Mouse (Mus musculus) left cerebral cortex, adult 8-10 months (tissue): ENCODE results near the gene Mmgt2. TPM values are rescaled to one million over a fixed set of nuclear protein-coding genes. Genes with fewer than 3 reads are reported as not detected.

Experiments
- DNase-seq, 2 experiments: peaks; one replicate each; pipeline ENCODE4 v3.0.0; 2022; ENCODE audit warnings: low spot score in 2 of 2
- total RNA-seq, 4 experiments: library from RNA; stranded (reverse); gene quantifications; 2 replicates each; pipeline ENCODE4 v1.2.4; 2022

The Mmgt2 gene
- total RNA-seq, 4 experiments from 2014 or later: 21.5 to 34.3 (median 25.6) TPM

- DNase-seq: no peak
These were observed 52.8 kb downstream of the Mmgt2 start for GRCm38 (mm10) chr11:62701218-62701617.

- no peak for DNase-seq
These were observed 57.7 kb downstream of the Mmgt2 start for GRCm38 (mm10) chr11:62706141-62706540.

GRCm38 (mm10) chr11:62708252-62708651, 59.8 kb downstream of the Mmgt2 start:
- no peak for DNase-seq

- no peak for DNase-seq
These were observed 62.2 kb downstream of the Mmgt2 start for GRCm38 (mm10) chr11:62710657-62711056.

Other genes with a start within 250 kb of the Mmgt2 start
- 1 to 10 TPM; 4.7 to 6.6 (median 5.9) TPM for gene Pigl, start 190.2 kb upstream of the Mmgt2 start, total RNA-seq
- gene Ncor1, start 190.1 kb upstream of the Mmgt2 start, total RNA-seq: 100 to 1,000 TPM; 238 to 310 (median 267) TPM
- gene Cenpv, start 109.4 kb upstream of the Mmgt2 start, total RNA-seq: 10 to 100 TPM; 29.2 to 35.6 (median 31.8) TPM
- gene Ubb, start 97.5 kb upstream of the Mmgt2 start, total RNA-seq: 1,000 to 10,000 TPM; 1,765 to 1,972 (median 1,844) TPM
- gene Trpv2, start 74.2 kb upstream of the Mmgt2 start, total RNA-seq: 10 to 100 TPM; 17.9 to 20.2 (median 19.3) TPM
- 10 to 100 TPM; 18.8 to 21.2 (median 19.8) TPM for gene Lrrc75a, start 141 bp upstream of the Mmgt2 start, total RNA-seq
- gene Zfp287, start 83.2 kb downstream of the Mmgt2 start, total RNA-seq: 10 to 100 TPM; 17.2 to 19.2 (median 17.9) TPM
- not detected for gene Gm10428, start 104.4 kb downstream of the Mmgt2 start, total RNA-seq
- 10 to 100 TPM; 18.2 to 27.5 (median 25.2) TPM for gene Zfp286, start 140.8 kb downstream of the Mmgt2 start, total RNA-seq
- 1 to 10 TPM; 1.4 to 1.7 (median 1.5) TPM for gene Trim16, start 171.6 kb downstream of the Mmgt2 start, total RNA-seq
- gene Fbxw10, start 198.4 kb downstream of the Mmgt2 start, total RNA-seq: 1 to 10 TPM in 2 of 4 experiments, under 1 TPM in 2; 0.63 to 2.2 (median 1.0) TPM
- gene Tvp23b, start 230.8 kb downstream of the Mmgt2 start, total RNA-seq: 10 to 100 TPM; 29.9 to 35.5 (median 30.9) TPM